Mouse (Mus musculus) hindbrain, embryonic 16.5 days (tissue): ENCODE measurements around the gene Il15ra. TPM values are rescaled to one million over a fixed set of nuclear protein-coding genes. Genes with fewer than 3 reads are reported as not detected.

ENCODE experiments used
- ATAC-seq: fragments of 200-750 bp; cut with Nextera tagmentation; 2 replicates; pipeline ENCODE4 v1.8.0; 2017; ENCODE audit warnings: moderate TSS enrichment, moderate library complexity
- H3K27ac ChIP-seq: fragments of 300-500 bp; sonication (generic); 2 replicates; pipeline ENCODE4 v1.5.1; 2014; ENCODE audit warnings: low read depth, mild to moderate bottlenecking, control low read depth, low read length, moderate library complexity
- H3K27me3 ChIP-seq: fragments of 300-500 bp; sonication (generic); replicated peaks from 2 replicates; pipeline ENCODE4 v1.6.1; 2014; ENCODE audit warnings: low read length; ENCODE audit not compliant: control insufficient read depth, insufficient read depth
- H3K36me3 ChIP-seq: fragments of 300-500 bp; sonication (generic); 2 replicates; pipeline ENCODE4 v1.6.1; 2014; ENCODE audit warnings: mild to moderate bottlenecking, low read length, moderate library complexity, mixed read lengths; ENCODE audit not compliant: control insufficient read depth, insufficient read depth
- H3K4me1 ChIP-seq: fragments of 300-500 bp; sonication (generic); 2 replicates; pipeline ENCODE4 v1.6.1; 2014; ENCODE audit warnings: low read depth, low read length; ENCODE audit not compliant: control insufficient read depth, insufficient read depth
- H3K4me2 ChIP-seq: fragments of 300-500 bp; sonication (generic); 2 replicates; pipeline ENCODE4 v1.6.1; 2014; ENCODE audit warnings: mild to moderate bottlenecking, low read length, control low read depth, moderate library complexity
- H3K4me3 ChIP-seq: fragments of 300-500 bp; sonication (generic); 2 replicates; pipeline ENCODE4 v1.5.1; 2014; ENCODE audit warnings: mild to moderate bottlenecking, low read length, control low read depth, moderate library complexity
- H3K9ac ChIP-seq: fragments of 300-500 bp; sonication (generic); 2 replicates; pipeline ENCODE4 v1.6.1; 2014; ENCODE audit warnings: low read depth, mild to moderate bottlenecking, control low read depth, low read length, moderate library complexity
- H3K9me3 ChIP-seq: fragments of 300-500 bp; sonication (generic); 2 replicates; pipeline ENCODE4 v1.6.1; 2014; ENCODE audit warnings: mild to moderate bottlenecking, low read length, moderate library complexity; ENCODE audit not compliant: control insufficient read depth
- WGBS: fragments of 180-500 bp; shearing (Covaris S2); extraction: QIAGEN DNeasy Blood & Tissue Kit; methylation state at CpG from one replicate; pipeline ENCODE4 v1.1.7; 2014; 5-methylcytosine and 5-hydroxymethylcytosine counted together
- polyA plus RNA-seq: library from polyadenylated mRNA; unstranded; fragments of >200 nt; fragmentation: Nextera tagmentation; extraction: Ambion mirVana; gene quantifications from 2 replicates; pipeline ENCODE4 v1.2.1, GENCODE M21; 2015

Gene Il15ra
- polyA plus RNA-seq, 1 experiment from 2014 or later, result 1.2 TPM

DNA sequence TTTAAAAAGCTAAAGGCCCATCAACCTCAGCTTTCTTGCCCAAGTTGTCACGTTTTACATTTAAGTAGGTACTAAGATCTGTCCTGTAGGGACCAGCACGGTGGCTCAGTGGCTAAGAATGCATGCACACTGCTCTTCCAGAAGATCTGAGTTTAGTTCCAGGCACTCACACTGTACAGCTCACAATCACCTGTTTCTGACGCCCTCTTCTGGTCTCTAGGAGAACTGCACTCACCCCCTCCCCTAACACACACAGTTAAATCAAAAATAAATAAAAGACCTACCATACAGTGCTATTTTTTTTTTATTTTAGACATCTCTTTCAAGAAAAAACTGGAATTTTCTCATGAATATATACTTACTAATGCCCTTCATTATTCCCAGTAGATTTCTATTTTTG, 32.9 kb upstream of the Il15ra start:
- WGBS, result 20% methylated on average over 3 of the region's 3 CpGs
- no peaks in the 10 kb centered on the region for H3K9me3 ChIP-seq
- H3K4me3 ChIP-seq, result no peak overlapping the region
- ATAC-seq, result no peak
- H3K9ac ChIP-seq, result no peak overlapping the region
- no peaks in the 10 kb centered on the region for H3K4me1 ChIP-seq
- H3K4me2 ChIP-seq, result no peak overlapping the region
- H3K27ac ChIP-seq, result no peak overlapping the region
- no peaks in the 10 kb centered on the region for H3K27me3 ChIP-seq
- H3K36me3 ChIP-seq, result no peaks in the 10 kb centered on the region

DNA sequence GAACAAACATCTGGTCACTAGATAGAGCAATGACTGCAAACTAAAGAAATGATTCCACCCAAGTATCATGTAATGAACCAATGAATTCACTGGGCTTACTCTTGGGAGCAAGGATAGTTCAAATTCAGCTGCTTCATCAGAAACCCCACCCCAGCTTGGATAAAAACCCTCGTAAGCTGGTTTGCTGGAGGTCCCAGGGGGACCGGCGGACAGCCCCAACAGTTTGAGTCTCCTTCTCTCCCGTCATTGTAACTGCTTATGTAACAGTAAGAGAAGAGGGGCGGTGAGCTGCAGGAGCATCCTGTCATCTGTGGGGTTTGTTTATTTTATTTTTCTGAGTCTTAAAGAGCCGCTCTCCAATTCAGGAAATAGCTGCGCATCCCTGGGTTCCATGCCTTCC, 25.5 kb upstream of the Il15ra start:
- ATAC-seq, result no peak

DNA sequence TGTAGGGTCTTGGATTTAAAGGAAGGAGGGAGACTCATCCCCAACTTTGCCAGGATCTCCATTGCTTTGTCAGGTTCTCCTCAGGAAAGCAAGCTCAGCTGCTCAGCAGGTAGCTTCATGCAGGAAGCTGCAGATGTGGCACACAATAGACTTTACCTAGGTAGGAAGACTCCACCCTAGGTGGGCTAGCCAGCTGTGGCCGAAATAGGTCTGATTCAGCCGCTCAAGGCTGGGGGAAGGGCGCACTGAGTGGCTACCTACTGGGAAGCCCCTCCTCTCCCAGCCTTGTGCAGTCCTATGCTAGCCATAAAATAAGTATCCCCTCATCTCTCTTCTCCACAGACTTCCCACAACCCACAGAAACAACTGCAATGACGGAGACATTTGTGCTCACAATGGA, 22.4 kb upstream of the Il15ra start:
- Histone ChIP-seq H3K9me3 (no peaks in the 10 kb centered on the region), H3K27me3 (no peaks in the 10 kb centered on the region), H3K4me2 (no peak overlapping the region), H3K4me1 (no peaks in the 10 kb centered on the region), H3K9ac (no peak overlapping the region), H3K36me3 (no peaks in the 10 kb centered on the region), H3K4me3 (no peak overlapping the region), H3K27ac (no peak overlapping the region)
- WGBS, result 72% methylated on average over 4 of the region's 4 CpGs
- ATAC-seq, result no peak

More for the DNA sequence above, 25.5 kb upstream of the Il15ra start:
- H3K4me1 ChIP-seq, result no peaks in the 10 kb centered on the region
- no peak overlapping the region for H3K4me3 ChIP-seq
- H3K9ac ChIP-seq, result no peak overlapping the region
- H3K36me3 ChIP-seq, result no peaks in the 10 kb centered on the region
- no peaks in the 10 kb centered on the region for H3K27me3 ChIP-seq
- WGBS, result 82% methylated on average over 7 of the region's 7 CpGs
- no peak overlapping the region for H3K4me2 ChIP-seq
- no peak overlapping the region for H3K27ac ChIP-seq
- H3K9me3 ChIP-seq, result no peaks in the 10 kb centered on the region

DNA sequence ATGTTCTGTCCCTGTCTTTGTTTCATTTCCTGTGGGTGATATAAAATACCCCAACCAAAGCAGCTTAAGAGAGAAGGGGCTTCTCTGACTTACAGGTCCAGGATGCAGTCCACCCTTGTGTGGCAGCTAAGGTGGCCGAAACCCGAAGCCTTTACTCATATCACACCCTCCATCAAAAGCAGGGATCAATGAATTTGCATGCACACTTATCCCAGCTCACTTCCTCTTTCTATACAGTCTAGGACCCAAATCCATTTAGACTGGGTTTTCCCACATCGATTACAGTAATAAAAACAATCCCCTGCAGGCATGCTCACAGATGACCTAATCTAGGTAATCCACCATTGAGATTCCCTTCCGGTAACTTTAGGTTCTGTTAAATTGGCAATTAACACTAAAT, 18.6 kb upstream of the Il15ra start:
- Histone ChIP-seq H3K4me2 (no peak overlapping the region), H3K27ac (no peak overlapping the region), H3K9me3 (no peaks in the 10 kb centered on the region), H3K9ac (no peak overlapping the region), H3K4me3 (no peak overlapping the region), H3K36me3 (no peaks in the 10 kb centered on the region), H3K27me3 (no peaks in the 10 kb centered on the region), H3K4me1 (no peaks in the 10 kb centered on the region)
- WGBS, result 88% methylated on average over 4 of the region's 4 CpGs
- ATAC-seq, result no peak

DNA sequence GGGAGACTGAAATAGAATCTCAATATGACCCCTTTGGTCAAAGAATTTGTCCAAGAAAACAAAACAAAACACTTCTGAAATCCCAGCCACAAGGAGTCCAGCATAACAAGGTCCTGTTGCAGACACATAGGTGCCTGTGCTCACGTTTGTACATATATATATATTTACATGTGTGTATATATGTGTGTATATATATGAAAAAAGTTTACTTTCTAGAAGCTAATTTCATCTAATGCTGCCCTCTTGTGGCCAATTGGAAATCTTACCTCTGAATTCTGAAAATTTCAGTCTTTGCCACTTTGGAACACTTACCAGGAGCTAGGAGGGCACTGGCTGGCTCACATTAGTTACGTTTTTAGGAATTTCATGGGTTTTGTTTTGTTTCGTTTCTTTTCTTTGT, 17.7 kb upstream of the Il15ra start:
- H3K9ac ChIP-seq, result no peak overlapping the region
- H3K9me3 ChIP-seq, result no peaks in the 10 kb centered on the region
- H3K4me3 ChIP-seq, result no peak overlapping the region
- H3K36me3 ChIP-seq, result no peaks in the 10 kb centered on the region
- 31% methylated on average over 3 of the region's 3 CpGs for WGBS
- H3K4me2 ChIP-seq, result no peak overlapping the region
- ATAC-seq, result no peak
- H3K27ac ChIP-seq, result no peak overlapping the region
- no peaks in the 10 kb centered on the region for H3K27me3 ChIP-seq
- no peaks in the 10 kb centered on the region for H3K4me1 ChIP-seq

DNA sequence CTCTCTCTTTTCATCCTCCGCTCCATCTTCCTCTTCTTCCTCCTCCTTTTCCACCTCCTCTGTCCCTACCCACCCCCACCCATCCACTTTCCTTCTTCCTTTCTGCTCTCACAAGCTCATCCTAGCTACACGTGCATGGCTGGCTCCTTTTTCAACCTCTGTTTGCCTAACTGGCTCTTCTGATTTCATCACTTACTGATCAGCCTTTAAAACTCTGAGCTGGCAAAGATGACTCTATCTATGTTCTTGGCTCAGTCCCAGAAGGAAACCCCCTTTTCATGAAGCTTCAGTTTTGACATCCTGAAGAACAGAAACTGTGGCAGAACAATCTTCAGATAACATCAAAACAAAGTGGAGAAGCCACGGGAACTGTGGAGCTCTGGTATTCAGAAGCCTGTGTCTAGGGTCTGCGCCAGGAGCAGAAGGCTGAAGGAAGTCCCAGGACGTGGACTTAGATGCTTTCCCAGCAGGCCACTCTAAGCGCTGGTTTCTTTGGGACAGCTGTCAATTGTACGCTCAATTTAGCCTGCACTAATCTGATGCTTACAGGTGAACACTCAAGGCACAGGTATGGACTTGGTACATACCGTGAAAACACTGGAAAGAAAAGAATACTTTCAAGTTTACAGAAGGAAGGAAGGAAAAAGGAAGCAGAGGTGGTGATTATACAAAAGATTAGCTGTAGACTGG, 14.7 kb upstream of the Il15ra start:
- no peak for ATAC-seq
- Histone ChIP-seq H3K9me3 (no peaks in the 10 kb centered on the region), H3K4me1 (no peaks in the 10 kb centered on the region), H3K4me3 (no peak overlapping the region), H3K27me3 (no peaks in the 10 kb centered on the region), H3K9ac (no peak overlapping the region), H3K27ac (no peak overlapping the region), H3K4me2 (no peak overlapping the region), H3K36me3 (no peaks in the 10 kb centered on the region)
- whole genome bisulfite sequencing, result 74% methylated on average over 8 of the region's 8 CpGs

DNA sequence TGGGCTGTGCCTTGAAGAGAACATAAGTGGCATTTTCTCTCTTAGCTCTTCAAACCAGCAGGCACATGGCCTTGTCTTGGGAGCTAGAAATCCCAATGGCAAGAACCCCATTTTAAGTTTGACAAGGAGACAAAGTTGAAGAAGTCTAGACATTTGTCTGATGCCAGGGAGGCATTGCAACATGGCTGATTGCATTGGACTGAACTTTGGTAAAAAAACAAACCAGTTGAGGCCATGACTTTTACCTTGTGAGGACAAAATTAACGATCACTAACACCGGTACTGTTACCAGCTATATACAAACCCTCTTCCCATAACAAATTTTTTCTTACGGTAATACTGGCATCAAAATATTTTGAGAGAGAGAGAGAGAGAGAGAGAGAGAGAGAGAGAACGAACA, 11.7 kb upstream of the Il15ra start:
- no peaks in the 10 kb centered on the region for H3K27me3 ChIP-seq
- no peaks in the 10 kb centered on the region for H3K9me3 ChIP-seq
- H3K4me1 ChIP-seq, result no peaks in the 10 kb centered on the region
- no peak overlapping the region for H3K9ac ChIP-seq
- no peak overlapping the region for H3K27ac ChIP-seq
- 93% methylated on average over 4 of the region's 4 CpGs for WGBS
- no peak overlapping the region for H3K4me2 ChIP-seq
- ATAC-seq, result no peak
- no peak overlapping the region for H3K4me3 ChIP-seq
- no peaks in the 10 kb centered on the region for H3K36me3 ChIP-seq

DNA sequence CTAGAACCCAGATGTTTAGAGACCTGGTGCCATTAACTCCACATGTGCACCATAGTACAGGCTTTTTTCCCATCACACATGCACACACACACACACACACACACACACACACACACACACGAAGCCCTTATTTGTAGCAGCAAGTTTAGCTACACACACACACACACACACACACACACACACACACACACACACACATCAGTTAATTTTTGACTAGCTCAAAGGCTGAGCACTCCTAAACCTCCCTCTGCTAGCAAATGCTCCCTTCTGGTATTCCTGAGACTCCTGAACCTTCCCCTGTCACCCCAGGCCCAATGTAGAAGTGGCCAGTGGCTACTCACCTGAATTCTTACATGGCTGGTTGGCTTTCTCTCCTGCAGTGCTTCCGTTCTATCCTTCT, 11.0 kb upstream of the Il15ra start:
- H3K9me3 ChIP-seq, result no peaks in the 10 kb centered on the region
- H3K4me1 ChIP-seq, result no peaks in the 10 kb centered on the region
- no peak overlapping the region for H3K9ac ChIP-seq
- H3K27me3 ChIP-seq, result no peaks in the 10 kb centered on the region
- no peak overlapping the region for H3K4me3 ChIP-seq
- no peak for ATAC-seq
- no peaks in the 10 kb centered on the region for H3K36me3 ChIP-seq
- WGBS, result 92% methylated on average over 2 of the region's 2 CpGs
- H3K4me2 ChIP-seq, result no peak overlapping the region
- H3K27ac ChIP-seq, result no peak overlapping the region

DNA sequence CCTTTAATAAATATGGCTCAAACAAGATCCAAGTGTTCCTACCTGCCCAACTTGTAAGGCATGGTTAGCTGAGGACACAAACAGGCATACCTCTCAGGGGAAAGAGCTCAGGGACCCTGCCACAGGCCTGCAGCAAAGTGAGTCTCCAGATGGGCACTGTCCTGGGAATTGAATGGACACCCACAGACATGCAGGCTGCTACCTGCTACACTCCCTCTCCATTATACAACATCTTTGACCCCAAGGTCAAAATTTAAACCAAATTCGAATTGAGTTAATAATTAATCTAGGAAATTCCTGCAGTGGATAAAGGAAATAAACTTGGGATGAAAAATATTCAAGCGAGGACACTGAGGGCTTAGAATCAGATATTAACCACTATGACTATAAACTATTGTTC, 9.2 kb upstream of the Il15ra start:
- H3K4me1 ChIP-seq, result no peaks in the 10 kb centered on the region
- no peaks in the 10 kb centered on the region for H3K9me3 ChIP-seq
- 70% methylated on average over 2 of the region's 2 CpGs for WGBS
- H3K4me3 ChIP-seq, result no peak overlapping the region
- no peak overlapping the region for H3K4me2 ChIP-seq
- no peaks in the 10 kb centered on the region for H3K36me3 ChIP-seq
- H3K27ac ChIP-seq, result no peak overlapping the region
- no peaks in the 10 kb centered on the region for H3K27me3 ChIP-seq
- ATAC-seq, result no peak
- no peak overlapping the region for H3K9ac ChIP-seq

DNA sequence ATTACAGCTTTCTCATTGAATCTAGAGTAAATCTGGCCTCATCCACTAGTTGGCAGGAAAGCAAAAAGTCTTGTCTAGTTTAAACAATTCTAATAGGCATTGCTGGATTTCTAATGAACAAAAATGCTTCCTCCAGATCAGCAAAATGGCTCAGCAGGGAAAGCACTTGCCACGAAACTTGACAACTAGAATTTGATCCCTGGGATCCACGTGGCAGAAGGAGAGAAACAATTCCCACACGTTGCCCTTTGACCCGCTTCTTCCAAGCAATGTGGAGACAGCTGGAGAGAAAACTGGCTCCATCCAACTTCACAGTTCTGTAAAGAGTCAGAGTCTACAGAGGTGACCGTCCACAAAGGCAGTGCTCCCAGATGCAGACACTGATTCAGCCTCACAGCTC, 6.1 kb upstream of the Il15ra start:
- no peaks in the 10 kb centered on the region for H3K9me3 ChIP-seq
- no peak overlapping the region for H3K4me2 ChIP-seq
- no peaks in the 10 kb centered on the region for H3K36me3 ChIP-seq
- no peak overlapping the region for H3K27ac ChIP-seq
- ATAC-seq, result no peak
- H3K4me3 ChIP-seq, result no peak overlapping the region
- no peak overlapping the region for H3K9ac ChIP-seq
- no peaks in the 10 kb centered on the region for H3K27me3 ChIP-seq
- 50% methylated on average over 5 of the region's 5 CpGs for WGBS
- no peaks in the 10 kb centered on the region for H3K4me1 ChIP-seq
